Mouse (Mus musculus): ENCODE results near the gene Pip4k2c. TPM values are rescaled to one million over a fixed set of nuclear protein-coding genes. Genes with fewer than 3 reads are reported as not detected.
A peak's percentile ranks its signal among the peaks of the same experiment; 100 is the strongest.

Pip4k2c gene
- total and polyA plus RNA-seq, 2 experiments from 2014 or later: 23.7 to 25.0 TPM

- no peak overlapping the region for H3K27ac ChIP-seq (ENCODE audit: low read depth)
- peaks cover 85% of the 10 kb centered on the region for H3K27me3 ChIP-seq (ENCODE audit: control insufficient read depth, insufficient read depth, low read length)
- DNase-seq (ENCODE audit: low spot score) (peak; percentile 86), ATAC-seq (ENCODE audit: insufficient read depth, low read depth) (peak; percentile 51)
- no peak overlapping the region for H3K9ac ChIP-seq (replicated peaks; ENCODE audit: low read depth, low read length)
- no peaks in the 10 kb centered on the region for H3K9me3 ChIP-seq (replicated peaks; ENCODE audit: control insufficient read depth, low read length)
- no peaks in the 10 kb centered on the region for H3K36me3 ChIP-seq (replicated peaks; ENCODE audit: control insufficient read depth, insufficient read depth, low read length)
- TF ChIP-seq EP300 (IDR thresholded peaks at IDR 0.05; ENCODE audit: low read depth) (no peak), CTCF (IDR thresholded peaks at IDR 0.05; ENCODE audit: low read depth) (peak; percentile 93)
- peak overlapping the region; percentile 65 for H3K4me2 ChIP-seq (ENCODE audit: low read depth, low read length)
- peaks cover 8% of the 10 kb centered on the region for H3K4me1 ChIP-seq (ENCODE audit: control insufficient read depth, insufficient read depth)
- 2% methylated on average over 23 of the region's 23 CpGs for WGBS
- H3K4me3 ChIP-seq (ENCODE audit: low read depth, low read length): peak overlapping the region; percentile 36
Measured at GRCm38 (mm10) chr10:127177719-127178118, 33.7 kb downstream of the Pip4k2c start.

- Histone ChIP-seq H3K9ac (replicated peaks; ENCODE audit: low read depth, low read length) (no peak overlapping the region), H3K27ac (ENCODE audit: low read depth) (no peak overlapping the region), H3K4me3 (ENCODE audit: low read depth, low read length) (no peak overlapping the region), H3K27me3 (ENCODE audit: control insufficient read depth, insufficient read depth, low read length) (peaks cover 83% of the 10 kb centered on the region), H3K9me3 (replicated peaks; ENCODE audit: control insufficient read depth, low read length) (no peaks in the 10 kb centered on the region), H3K36me3 (replicated peaks; ENCODE audit: control insufficient read depth, insufficient read depth, low read length) (no peaks in the 10 kb centered on the region), H3K4me2 (ENCODE audit: low read depth, low read length) (0 out of 2 replicates have a peak overlapping the region, but pooled peaks have one; percentile 0), H3K4me1 (ENCODE audit: control insufficient read depth, insufficient read depth) (peaks cover 8% of the 10 kb centered on the region)
- no peak for DNase-seq (ENCODE audit: low spot score)
- no peak for TF ChIP-seq EP300 (IDR thresholded peaks at IDR 0.05; ENCODE audit: low read depth)
- TF ChIP-seq CTCF (IDR thresholded peaks at IDR 0.05; ENCODE audit: low read depth): no peak
- WGBS: 25% methylated on average over 9 of the region's 9 CpGs
- ATAC-seq (ENCODE audit: insufficient read depth, low read depth): no peak
Measured at GRCm38 (mm10) chr10:127177235-127177634, 34.1 kb downstream of the Pip4k2c start.

- Histone ChIP-seq H3K9me3 (replicated peaks; ENCODE audit: control insufficient read depth, low read length) (no peaks in the 10 kb centered on the region), H3K4me2 (ENCODE audit: low read depth, low read length) (no peak overlapping the region), H3K9ac (replicated peaks; ENCODE audit: low read depth, low read length) (no peak overlapping the region), H3K36me3 (replicated peaks; ENCODE audit: control insufficient read depth, insufficient read depth, low read length) (no peaks in the 10 kb centered on the region), H3K27me3 (ENCODE audit: control insufficient read depth, insufficient read depth, low read length) (peaks cover 86% of the 10 kb centered on the region), H3K4me1 (ENCODE audit: control insufficient read depth, insufficient read depth) (peaks cover 8% of the 10 kb centered on the region), H3K4me3 (ENCODE audit: low read depth, low read length) (no peak overlapping the region), H3K27ac (ENCODE audit: low read depth) (no peak overlapping the region)
- DNase-seq (ENCODE audit: low spot score) (no peak), ATAC-seq (ENCODE audit: insufficient read depth, low read depth) (no peak)
- WGBS: 7% methylated on average over 7 of the region's 7 CpGs
- TF ChIP-seq CTCF (IDR thresholded peaks at IDR 0.05; ENCODE audit: low read depth): no peak
- no peak for TF ChIP-seq EP300 (IDR thresholded peaks at IDR 0.05; ENCODE audit: low read depth)
Measured at GRCm38 (mm10) chr10:127176756-127177155, 34.6 kb downstream of the Pip4k2c start.

- H3K9ac ChIP-seq (replicated peaks; ENCODE audit: low read depth, low read length): no peak overlapping the region
- H3K4me3 ChIP-seq (ENCODE audit: low read depth, low read length): no peak overlapping the region
- no peaks in the 10 kb centered on the region for H3K9me3 ChIP-seq (replicated peaks; ENCODE audit: control insufficient read depth, low read length)
- TF ChIP-seq CTCF (IDR thresholded peaks at IDR 0.05; ENCODE audit: low read depth): no peak
- TF ChIP-seq EP300 (IDR thresholded peaks at IDR 0.05; ENCODE audit: low read depth): no peak
- ATAC-seq (ENCODE audit: insufficient read depth, low read depth) (no peak), DNase-seq (ENCODE audit: low spot score) (no peak)
- H3K27ac ChIP-seq (ENCODE audit: low read depth): no peak overlapping the region
- no peaks in the 10 kb centered on the region for H3K36me3 ChIP-seq (replicated peaks; ENCODE audit: control insufficient read depth, insufficient read depth, low read length)
- H3K4me2 ChIP-seq (ENCODE audit: low read depth, low read length): no peak overlapping the region
- peaks cover 86% of the 10 kb centered on the region for H3K27me3 ChIP-seq (ENCODE audit: control insufficient read depth, insufficient read depth, low read length)
- peaks cover 8% of the 10 kb centered on the region for H3K4me1 ChIP-seq (ENCODE audit: control insufficient read depth, insufficient read depth)
- WGBS: 53% methylated on average over 3 of the region's 3 CpGs
Measured at GRCm38 (mm10) chr10:127176228-127176627, 35.2 kb downstream of the Pip4k2c start.

- no peak for TF ChIP-seq EP300 (IDR thresholded peaks at IDR 0.05; ENCODE audit: low read depth)
- TF ChIP-seq CTCF (IDR thresholded peaks at IDR 0.05; ENCODE audit: low read depth): no peak
- Histone ChIP-seq H3K4me2 (ENCODE audit: low read depth, low read length) (no peak overlapping the region), H3K9ac (replicated peaks; ENCODE audit: low read depth, low read length) (no peak overlapping the region), H3K27me3 (ENCODE audit: control insufficient read depth, insufficient read depth, low read length) (peaks cover 82% of the 10 kb centered on the region), H3K36me3 (replicated peaks; ENCODE audit: control insufficient read depth, insufficient read depth, low read length) (no peaks in the 10 kb centered on the region), H3K4me1 (ENCODE audit: control insufficient read depth, insufficient read depth) (peaks cover 8% of the 10 kb centered on the region), H3K27ac (ENCODE audit: low read depth) (no peak overlapping the region), H3K4me3 (ENCODE audit: low read depth, low read length) (no peak overlapping the region), H3K9me3 (replicated peaks; ENCODE audit: control insufficient read depth, low read length) (no peaks in the 10 kb centered on the region)
- WGBS: 79% methylated on average over 7 of the region's 7 CpGs
- no peak for ATAC-seq (ENCODE audit: insufficient read depth, low read depth)
- no peak for DNase-seq (ENCODE audit: low spot score)
Measured at GRCm38 (mm10) chr10:127174170-127174569, 37.2 kb downstream of the Pip4k2c start.

All from heart, postnatal 0 days (tissue).